Mouse (Mus musculus): Measurements from ENCODE around the gene Hspa1l. TPM values are rescaled to one million over a fixed set of nuclear protein-coding genes. Genes with fewer than 3 reads are reported as not detected.
"Not testable (repeated sequence)": the region's sequence is repeated elsewhere in the genome, so short reads cannot be mapped to it uniquely, and the experiment has no call there.

The Hspa1l gene
- polyA plus RNA-seq, 2 experiments, result 0.47 to 0.85 TPM

- H3K4me1 ChIP-seq (ENCODE audit: control insufficient read depth, insufficient read depth, low read length), result peaks cover 3% of the 10 kb centered on the region
- no peak overlapping the region for H3K4me2 ChIP-seq (replicated peaks; ENCODE audit: low read depth, low read length, severe bottlenecking)
- H3K36me3 ChIP-seq (ENCODE audit: control insufficient read depth, insufficient read depth, low read length), result peaks cover 7% of the 10 kb centered on the region
- no peaks in the 10 kb centered on the region for H3K9me3 ChIP-seq (ENCODE audit: control insufficient read depth, low read length)
- peaks cover 7% of the 10 kb centered on the region; the same call in 1 of the 2 replicates for H3K27me3 ChIP-seq (ENCODE audit: control insufficient read depth, insufficient read depth, low read length)
- ATAC-seq (ENCODE audit: low FRiP score, low read depth) (no peak), DNase-seq (ENCODE audit: low spot score) (no peak)
- no peak overlapping the region for H3K4me3 ChIP-seq (replicated peaks; ENCODE audit: low read length)
- WGBS, result 79% methylated on average over 3 of the region's 3 CpGs
- no peak overlapping the region for H3K9ac ChIP-seq (ENCODE audit: low read depth, low read length, severe bottlenecking)
- TF ChIP-seq POLR2A (IDR thresholded peaks at IDR 0.05; ENCODE audit: borderline replicate concordance, extremely low read depth, insufficient read depth, insufficient read length), result no peak
- no peak overlapping the region for H3K27ac ChIP-seq (replicated peaks; ENCODE audit: low read depth, low read length)
These were observed 16.6 kb upstream of the Hspa1l start for GRCm38 (mm10) chr17:34955884-34956283.

GRCm38 (mm10) chr17:34956340-34956739, 16.2 kb upstream of the Hspa1l start:
- Histone ChIP-seq H3K27me3 (ENCODE audit: control insufficient read depth, insufficient read depth, low read length) (peaks cover 7% of the 10 kb centered on the region; the same call in 1 of the 2 replicates), H3K27ac (replicated peaks; ENCODE audit: low read depth, low read length) (no peak overlapping the region), H3K9me3 (ENCODE audit: control insufficient read depth, low read length) (no peaks in the 10 kb centered on the region), H3K4me2 (replicated peaks; ENCODE audit: low read depth, low read length, severe bottlenecking) (no peak overlapping the region), H3K9ac (ENCODE audit: low read depth, low read length, severe bottlenecking) (no peak overlapping the region), H3K4me1 (ENCODE audit: control insufficient read depth, insufficient read depth, low read length) (no peaks in the 10 kb centered on the region; the same call in 1 of the 2 replicates), H3K36me3 (ENCODE audit: control insufficient read depth, insufficient read depth, low read length) (peaks cover 2% of the 10 kb centered on the region; the same call in 1 of the 2 replicates), H3K4me3 (replicated peaks; ENCODE audit: low read length) (no peak overlapping the region)
- DNase-seq (ENCODE audit: low spot score) (no peak), ATAC-seq (ENCODE audit: low FRiP score, low read depth) (no peak)
- 49% methylated on average over 1 of the region's 1 CpGs for WGBS
- no peak for TF ChIP-seq POLR2A (IDR thresholded peaks at IDR 0.05; ENCODE audit: borderline replicate concordance, extremely low read depth, insufficient read depth, insufficient read length)

- H3K9ac ChIP-seq (ENCODE audit: low read depth, low read length, severe bottlenecking); H3K4me3 ChIP-seq (replicated peaks; ENCODE audit: low read length); H3K27me3 ChIP-seq (ENCODE audit: control insufficient read depth, insufficient read depth, low read length); H3K27ac ChIP-seq (replicated peaks; ENCODE audit: low read depth, low read length); H3K36me3 ChIP-seq (ENCODE audit: control insufficient read depth, insufficient read depth, low read length); ATAC-seq (ENCODE audit: low FRiP score, low read depth); H3K9me3 ChIP-seq (ENCODE audit: control insufficient read depth, low read length); H3K4me1 ChIP-seq (ENCODE audit: control insufficient read depth, insufficient read depth, low read length); H3K4me2 ChIP-seq (replicated peaks; ENCODE audit: low read depth, low read length, severe bottlenecking); DNase-seq (ENCODE audit: low spot score): not testable (repeated sequence)
- 11% methylated on average over 17 of the region's 40 CpGs for WGBS
These were observed 15.2 kb upstream of the Hspa1l start for GRCm38 (mm10) chr17:34957291-34957690.

- H3K4me2 ChIP-seq (replicated peaks; ENCODE audit: low read depth, low read length, severe bottlenecking); ATAC-seq (ENCODE audit: low FRiP score, low read depth); H3K9ac ChIP-seq (ENCODE audit: low read depth, low read length, severe bottlenecking); H3K9me3 ChIP-seq (ENCODE audit: control insufficient read depth, low read length); DNase-seq (ENCODE audit: low spot score); H3K27me3 ChIP-seq (ENCODE audit: control insufficient read depth, insufficient read depth, low read length); H3K4me3 ChIP-seq (replicated peaks; ENCODE audit: low read length); H3K27ac ChIP-seq (replicated peaks; ENCODE audit: low read depth, low read length); H3K36me3 ChIP-seq (ENCODE audit: control insufficient read depth, insufficient read depth, low read length); H3K4me1 ChIP-seq (ENCODE audit: control insufficient read depth, insufficient read depth, low read length): not testable (repeated sequence)
- WGBS, result 37% methylated on average over 18 of the region's 40 CpGs
These were observed 14.5 kb upstream of the Hspa1l start for GRCm38 (mm10) chr17:34957966-34958365.

GRCm38 (mm10) chr17:34958734-34959129, 13.8 kb upstream of the Hspa1l start:
- H3K27me3 ChIP-seq (ENCODE audit: control insufficient read depth, insufficient read depth, low read length); H3K36me3 ChIP-seq (ENCODE audit: control insufficient read depth, insufficient read depth, low read length); H3K9ac ChIP-seq (ENCODE audit: low read depth, low read length, severe bottlenecking); H3K27ac ChIP-seq (replicated peaks; ENCODE audit: low read depth, low read length); H3K9me3 ChIP-seq (ENCODE audit: control insufficient read depth, low read length); H3K4me1 ChIP-seq (ENCODE audit: control insufficient read depth, insufficient read depth, low read length); DNase-seq (ENCODE audit: low spot score): not testable (repeated sequence)
- 2% methylated on average over 20 of the region's 47 CpGs for WGBS
- peak overlapping the region; percentile 67 for H3K4me2 ChIP-seq (replicated peaks; ENCODE audit: low read depth, low read length, severe bottlenecking)
- peak; percentile 7 for ATAC-seq (ENCODE audit: low FRiP score, low read depth)
- peak overlapping the region; percentile 50 for H3K4me3 ChIP-seq (replicated peaks; ENCODE audit: low read length)

- H3K4me1 ChIP-seq (ENCODE audit: control insufficient read depth, insufficient read depth, low read length); H3K36me3 ChIP-seq (ENCODE audit: control insufficient read depth, insufficient read depth, low read length); H3K9me3 ChIP-seq (ENCODE audit: control insufficient read depth, low read length); H3K27me3 ChIP-seq (ENCODE audit: control insufficient read depth, insufficient read depth, low read length): not testable (repeated sequence)
- ATAC-seq (ENCODE audit: low FRiP score, low read depth) (peak; percentile 95), DNase-seq (ENCODE audit: low spot score) (peak; percentile 89)
- TF ChIP-seq POLR2A (IDR thresholded peaks at IDR 0.05; ENCODE audit: borderline replicate concordance, extremely low read depth, insufficient read depth, insufficient read length), result peak; percentile 59; the same call in 1 of the 2 replicates
- Histone ChIP-seq H3K4me2 (replicated peaks; ENCODE audit: low read depth, low read length, severe bottlenecking) (peak within 1 kb of the TSS; percentile 67), H3K9ac (ENCODE audit: low read depth, low read length, severe bottlenecking) (peak within 1 kb of the TSS; percentile 61), H3K4me3 (replicated peaks; ENCODE audit: low read length) (peak within 1 kb of the TSS; percentile 50), H3K27ac (replicated peaks; ENCODE audit: low read depth, low read length) (peak within 1 kb of the TSS; percentile 88)
- WGBS, result under 1% methylated on average over 25 of the region's 32 CpGs
These were observed 13.2 kb upstream of the Hspa1l start, which contains the start of gene Hspa1b for GRCm38 (mm10) chr17:34959130-34959778. Gene Hspa1b (minus strand): TSS chr17:34959238.

All from limb, embryonic 14.5 days (tissue).